Mouse (Mus musculus) G1E (cell line): ENCODE results near the gene Asic2. TPM values are rescaled to one million over a fixed set of nuclear protein-coding genes. Genes with fewer than 3 reads are reported as not detected.

Experiments
- ATAC-seq: 2 replicates; pipeline ENCODE4 v1.8.0; 2016; ENCODE audit warnings: mild to moderate bottlenecking; ENCODE audit not compliant: insufficient number of reproducible peaks, poor library complexity, low FRiP score, severe bottlenecking; ENCODE audit errors: extremely low read depth
- DNase-seq: peaks from one replicate; pipeline ENCODE4 v3.0.0; 2012; ENCODE audit warnings: low spot score
- H3K27me3 ChIP-seq: 2 replicates; pipeline ENCODE4 v1.6.1; 2012; ENCODE audit warnings: mild to moderate bottlenecking, low read length, inconsistent platforms; ENCODE audit not compliant: insufficient read depth
- H3K36me3 ChIP-seq: replicated peaks from 2 replicates; pipeline ENCODE3; 2012; ENCODE audit warnings: mild to moderate bottlenecking, inconsistent platforms
- H3K4me1 ChIP-seq: 2 replicates; pipeline ENCODE4 v1.6.1; 2012; ENCODE audit warnings: low read depth, low read length, inconsistent platforms, mixed read lengths; ENCODE audit not compliant: insufficient read depth
- H3K4me3 ChIP-seq: 2 replicates; pipeline ENCODE4 v1.5.1; 2012; ENCODE audit warnings: low read depth, mild to moderate bottlenecking, inconsistent platforms, low read length, moderate library complexity, mixed read lengths
- H3K9me3 ChIP-seq: replicated peaks from 2 replicates; pipeline ENCODE4 v1.6.1; 2012; ENCODE audit warnings: inconsistent platforms
- CTCF ChIP-seq: IDR thresholded peaks from 2 replicates; pipeline ENCODE4 v1.5.1; 2012; ENCODE audit warnings: low read depth, low read length, inconsistent platforms, mixed read lengths
- GATA1 ChIP-seq: IDR thresholded peaks from 2 replicates; pipeline ENCODE4 v1.6.1; 2012; ENCODE audit warnings: borderline replicate concordance, low read length, inconsistent platforms, mixed read lengths
- GATA2 ChIP-seq: IDR thresholded peaks from 2 replicates; pipeline ENCODE4 v1.6.1; 2012; ENCODE audit warnings: low read depth, low read length, inconsistent platforms, borderline replicate concordance
- POLR2AphosphoS5 ChIP-seq: IDR thresholded peaks from 2 replicates; pipeline ENCODE4 v1.6.1; 2012; ENCODE audit warnings: low read depth, low read length, inconsistent platforms; ENCODE audit not compliant: insufficient replicate concordance
- TAL1 ChIP-seq: conservative IDR thresholded peaks from 2 replicates; pipeline ENCODE4 v1.6.1; 2012; ENCODE audit warnings: low read depth, low read length, inconsistent platforms, mixed read lengths
- polyA plus RNA-seq: library from polyadenylated mRNA; stranded (reverse); fragments of >175 nt; gene quantifications from 2 replicates; pipeline ENCODE4 v1.2.3, GENCODE M21; 2012
- total RNA-seq, 2 experiments: library from RNA; stranded (forward) in 1 of 2; stranded (reverse) in 1 of 2; fragments of 200-1000 nt in 1 of 2; fragments of >200 nt in 1 of 2; fragmentation: Nextera tagmentation in 1 of 2; gene quantifications; 2 replicates each; pipeline ENCODE4 v1.2.3; 2014 to 2017

Gene Asic2
- total and polyA plus RNA-seq, 3 experiments = 0.16 TPM; not detected in 2

DNA sequence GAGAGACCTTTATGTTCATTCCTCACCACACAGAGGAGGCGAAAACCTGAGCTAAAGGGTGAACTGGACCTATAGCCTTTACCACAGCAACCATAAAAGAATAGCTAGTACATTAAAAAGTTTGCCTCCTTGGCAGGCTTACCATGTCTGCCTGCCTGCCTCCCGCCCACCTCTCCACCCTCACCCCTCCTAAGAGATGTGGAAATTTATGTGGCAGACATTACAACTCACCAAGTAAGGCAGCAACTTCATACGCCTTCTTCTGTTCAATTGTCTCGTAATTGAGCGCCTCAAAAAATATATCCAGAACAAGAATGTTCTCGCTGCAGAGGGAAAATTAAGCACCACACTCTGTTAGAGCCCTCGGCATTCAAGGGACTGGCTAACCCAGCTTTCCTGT lies 1081.9 kb downstream of the Asic2 start:
- TF ChIP-seq GATA1 (no peak), POLR2AphosphoS5 (no peak), TAL1 (no peak), GATA2 (no peak), CTCF (no peak)
- Histone ChIP-seq H3K36me3 (no peaks in the 10 kb centered on the region), H3K4me1 (no peaks in the 10 kb centered on the region), H3K9me3 (peaks cover 87% of the 10 kb centered on the region), H3K4me3 (no peak overlapping the region), H3K27me3 (no peaks in the 10 kb centered on the region)
- ATAC-seq = no peak
- DNase-seq = no peak

DNA sequence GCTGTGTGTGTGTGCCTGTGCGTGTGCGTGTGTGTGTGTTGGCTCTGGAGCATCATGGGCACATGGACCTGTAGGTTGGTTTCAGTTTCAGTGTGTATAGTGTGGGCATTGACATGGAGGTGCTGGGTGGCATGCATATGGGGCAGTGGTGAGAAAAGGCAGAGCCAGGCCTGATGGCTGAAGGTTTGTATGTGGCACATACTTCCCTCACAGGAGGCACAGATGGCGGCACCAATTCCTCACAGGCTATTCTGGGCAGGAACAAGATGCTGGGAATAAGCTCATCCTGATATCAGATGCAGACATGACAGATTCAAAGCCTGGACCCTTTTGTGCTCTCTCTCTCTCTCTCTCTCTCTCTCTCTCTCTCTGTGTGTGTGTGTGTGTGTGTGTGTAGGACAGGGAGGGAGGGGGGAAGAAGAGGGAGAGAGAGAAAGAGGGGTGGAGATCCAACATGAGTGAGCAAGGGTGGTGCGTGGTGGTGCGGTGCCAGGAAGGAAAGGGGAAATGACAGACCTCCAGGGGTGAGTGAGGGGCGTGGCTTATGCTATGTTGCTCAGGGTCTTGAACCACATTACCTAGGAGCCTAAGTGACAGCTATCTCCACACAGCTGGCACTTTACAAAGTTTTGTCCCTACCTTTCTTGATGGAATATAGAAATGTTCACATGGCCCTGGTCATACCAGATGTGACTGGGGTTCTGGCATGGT lies 1083.6 kb downstream of the Asic2 start:
- Histone ChIP-seq H3K4me1 (no peaks in the 10 kb centered on the region), H3K27me3 (no peaks in the 10 kb centered on the region), H3K36me3 (no peaks in the 10 kb centered on the region), H3K9me3 (peaks cover 83% of the 10 kb centered on the region), H3K4me3 (no peak overlapping the region)
- no peak for DNase-seq
- ATAC-seq = no peak
- TF ChIP-seq GATA1 (no peak), GATA2 (no peak)

DNA sequence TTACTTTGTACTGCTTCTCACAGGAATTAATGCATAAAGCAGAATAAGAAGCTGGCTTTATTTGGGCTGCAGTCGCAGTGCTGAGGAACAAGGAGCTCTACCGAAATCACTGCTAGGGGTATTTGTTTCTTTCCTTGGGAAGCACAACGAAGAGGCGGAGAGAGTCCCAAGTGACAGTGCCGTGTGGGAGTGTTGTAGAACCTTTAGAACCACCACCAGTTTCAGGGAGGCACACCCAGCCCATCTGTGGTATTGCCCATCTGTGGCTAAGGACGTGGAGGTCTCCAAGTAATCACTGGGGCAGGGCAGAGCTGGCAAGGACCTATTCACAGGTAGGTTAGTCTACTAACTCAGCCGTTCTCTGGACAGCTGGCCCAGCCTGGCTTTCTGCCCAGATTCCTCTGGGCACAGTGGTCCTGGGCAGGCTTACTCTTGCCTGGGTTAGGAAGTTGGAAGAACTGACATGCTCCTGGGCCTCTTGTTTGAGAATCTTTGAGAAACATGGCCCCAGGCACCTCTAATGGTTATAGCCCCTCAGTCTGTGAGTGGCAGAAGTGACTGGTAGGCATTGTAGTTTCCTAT lies 1085.9 kb downstream of the Asic2 start:
- Histone ChIP-seq H3K4me1 (no peaks in the 10 kb centered on the region), H3K9me3 (peaks cover 81% of the 10 kb centered on the region), H3K36me3 (no peaks in the 10 kb centered on the region), H3K4me3 (no peak overlapping the region), H3K27me3 (no peaks in the 10 kb centered on the region)
- no peak for DNase-seq
- ATAC-seq = no peak
- TF ChIP-seq GATA1 (no peak), TAL1 (no peak), CTCF (no peak), GATA2 (no peak), POLR2AphosphoS5 (no peak)

DNA sequence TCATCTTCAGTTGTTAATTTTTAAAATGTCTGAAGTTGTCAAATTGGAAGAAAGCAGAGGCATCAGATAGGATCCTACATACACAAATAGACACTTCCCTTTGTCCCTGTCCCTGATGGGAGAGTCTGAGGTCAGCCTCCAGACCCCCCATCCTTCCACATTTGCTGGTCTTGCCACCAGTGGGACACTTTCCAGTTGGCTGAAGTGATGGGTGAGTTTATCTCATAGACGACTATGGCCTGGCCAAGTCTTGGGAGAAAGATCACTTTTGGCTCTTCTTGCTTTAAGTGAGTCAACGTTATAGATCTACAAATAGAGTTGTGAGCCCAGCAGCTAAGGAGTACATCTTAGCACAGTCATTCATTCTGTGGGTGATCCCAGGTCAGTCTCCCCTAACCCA lies 1090.2 kb downstream of the Asic2 start:
- Histone ChIP-seq H3K36me3 (no peaks in the 10 kb centered on the region), H3K9me3 (peaks cover 78% of the 10 kb centered on the region), H3K27me3 (no peaks in the 10 kb centered on the region), H3K4me1 (no peaks in the 10 kb centered on the region), H3K4me3 (no peak overlapping the region)
- ATAC-seq = no peak
- TF ChIP-seq CTCF (no peak), GATA1 (no peak), TAL1 (no peak), POLR2AphosphoS5 (no peak)
- DNase-seq = no peak

DNA sequence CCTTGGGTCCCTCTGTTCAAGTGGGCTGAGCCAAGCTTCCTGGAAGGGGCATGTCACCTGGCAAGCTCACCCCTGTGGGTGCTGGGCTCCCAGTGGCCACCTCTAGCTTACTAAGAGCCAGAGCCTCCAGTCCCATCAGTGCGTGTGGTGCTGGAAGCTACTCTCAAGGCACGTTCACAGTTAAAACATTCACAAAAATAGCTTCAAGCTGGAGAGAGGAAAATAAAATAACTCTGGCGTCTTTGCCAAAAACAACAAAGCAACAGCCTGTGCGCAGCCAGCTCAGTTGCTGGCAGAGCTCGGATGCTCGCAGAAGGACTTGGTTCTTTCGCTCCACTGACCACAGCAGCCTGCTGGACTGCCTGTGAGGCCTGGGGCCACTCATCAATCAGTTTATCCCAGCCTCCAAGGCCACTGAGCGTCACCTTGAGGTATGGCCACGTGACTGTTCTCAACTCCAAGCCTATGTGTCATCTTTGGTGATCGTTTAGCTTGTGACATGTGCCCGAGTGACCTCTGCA lies 1091.1 kb downstream of the Asic2 start:
- Histone ChIP-seq H3K4me3 (no peak overlapping the region), H3K27me3 (no peaks in the 10 kb centered on the region), H3K9me3 (peaks cover 78% of the 10 kb centered on the region), H3K36me3 (no peaks in the 10 kb centered on the region), H3K4me1 (no peaks in the 10 kb centered on the region)
- DNase-seq = no peak
- no peak for TF ChIP-seq GATA1
- no peak for TF ChIP-seq POLR2AphosphoS5
- no peak for TF ChIP-seq GATA2
- TF ChIP-seq CTCF = no peak
- TF ChIP-seq TAL1 = no peak
- ATAC-seq = no peak

DNA sequence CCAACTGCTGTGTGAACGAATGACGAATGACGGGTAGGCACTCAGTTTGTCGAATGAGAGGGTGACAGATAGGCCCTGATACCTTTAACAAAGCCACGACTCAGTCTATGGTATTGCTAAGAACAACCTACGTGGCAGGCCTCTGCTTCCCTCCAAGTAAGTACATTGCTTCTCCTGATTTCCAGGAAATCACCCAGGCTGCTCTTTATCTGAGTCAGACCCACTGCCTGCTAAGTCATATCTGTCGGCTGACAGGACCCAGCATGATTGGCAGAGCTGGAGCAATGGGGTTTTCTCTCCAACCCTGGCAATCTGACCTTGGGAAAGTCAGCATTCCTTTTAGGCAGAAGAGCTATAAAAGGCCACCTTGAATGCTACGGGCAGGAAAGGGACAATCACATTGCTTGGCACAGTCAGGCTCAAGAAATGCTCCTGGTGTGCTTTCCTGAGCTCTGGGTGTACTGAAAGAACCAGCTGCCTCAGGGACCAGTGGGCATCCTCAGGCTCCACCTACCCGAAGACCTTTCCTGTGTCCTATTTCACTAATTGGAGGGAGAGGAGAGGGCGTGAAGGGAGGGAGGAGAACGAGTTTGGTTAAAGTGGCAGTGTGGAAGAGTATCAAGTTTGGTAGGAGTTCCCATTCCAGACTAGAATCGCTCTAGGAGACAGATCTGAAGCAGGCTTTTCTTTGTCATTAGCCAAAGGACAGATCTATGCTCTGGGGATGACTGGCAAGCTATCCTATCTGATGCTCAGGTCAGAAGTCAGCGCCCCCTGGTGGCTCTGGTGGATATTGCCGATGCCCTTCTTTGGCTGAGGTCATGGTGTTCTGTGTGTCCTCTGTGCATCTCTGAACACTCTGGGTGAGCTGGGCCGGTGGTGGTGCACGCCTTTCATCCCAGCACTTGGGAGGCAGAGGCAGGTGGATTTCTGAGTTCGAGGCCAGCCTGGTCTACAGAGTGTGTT lies 1095.5 kb downstream of the Asic2 start:
- DNase-seq = no peak
- Histone ChIP-seq H3K4me3 (no peak overlapping the region), H3K9me3 (peaks cover 71% of the 10 kb centered on the region), H3K36me3 (no peaks in the 10 kb centered on the region), H3K4me1 (no peaks in the 10 kb centered on the region), H3K27me3 (no peaks in the 10 kb centered on the region)
- TF ChIP-seq POLR2AphosphoS5 (no peak), CTCF (no peak), GATA2 (no peak), GATA1 (no peak), TAL1 (no peak)
- ATAC-seq = no peak
